9 mouse cellular contexts compared by ENCODE assay signal in the genomic region with DNA sequence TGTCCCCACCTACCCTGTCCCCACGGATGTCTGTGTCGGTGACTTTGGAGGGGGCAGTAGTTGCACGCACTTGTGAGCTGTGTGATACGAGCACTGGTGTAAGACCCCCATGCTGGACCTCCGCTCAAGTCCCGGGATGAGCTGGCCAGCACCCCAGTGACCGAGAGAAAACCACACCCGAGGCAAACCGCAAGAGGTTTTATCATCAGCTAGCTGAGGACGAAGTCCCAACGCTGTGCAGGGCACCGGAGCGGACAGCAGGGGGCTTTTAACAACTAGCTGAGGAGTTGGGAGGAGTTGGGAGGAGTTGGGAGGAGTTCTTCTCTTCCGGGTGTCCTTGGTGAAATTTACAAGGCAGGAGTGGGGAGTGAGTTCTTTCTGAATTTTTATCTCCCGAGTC. TPM values are rescaled to one million over a fixed set of nuclear protein-coding genes. Genes with fewer than 3 reads are reported as not detected.
DNase-seq lines count a peak whose midpoint lies in the region; ATAC-seq and TF ChIP-seq lines count a peak whose summit lies in the region.
"Had no signal": no experiment of that assay in that cellular context is flagged by ENCODE, and none has a peak within 500 bp of the region (broad histone marks: within the 10 kb centered on the region; RNA-seq: fewer than 3 reads in every experiment).

No protein-coding gene starts in this region.

- no peaks in the 10 kb centered on the region for H3K27me3 ChIP-seq in heart, adult 2 months (ENCODE audit: control insufficient read depth, insufficient read depth, low read length)
- H3K27me3 ChIP-seq in liver, embryonic 16.5 days (ENCODE audit: control insufficient read depth, insufficient read depth, low read depth, low read length): no peaks in the 10 kb centered on the region

- peak overlapping the region; percentile 28; the same call in 1 of the 2 replicates for H3K9ac ChIP-seq in heart, adult 2 months (ENCODE audit: low read depth, low read length)
- H3K9ac ChIP-seq in liver, embryonic 16.5 days (ENCODE audit: low read depth, low read length): peak overlapping the region; percentile 58

- TF ChIP-seq CTCF in heart, adult 2 months (IDR thresholded peaks at IDR 0.05): peak; percentile 64

- H3K4me2 ChIP-seq in liver, embryonic 16.5 days (ENCODE audit: low read depth, low read length): peak overlapping the region; percentile 98

- no peak for TF ChIP-seq POLR2A in heart, adult 2 months (IDR thresholded peaks at IDR 0.05; ENCODE audit: insufficient read depth, low read depth, low read length)

- peak; percentile 96 for DNase-seq in heart, adult 11 months
- DNase-seq in heart, postnatal 25 days (ENCODE audit: low spot score): no peak
- peak; percentile 65 for DNase-seq in embryo, embryonic 9.5 days (ENCODE audit: extremely low spot score)
- DNase-seq in heart, adult 2 months: peak; percentile 63 to 67
- peak; percentile 59 for DNase-seq in kidney, adult 11 months
- DNase-seq in neural tube, embryonic 10.5 days (ENCODE audit: extremely low spot score, low spot score): peak; percentile 47
- DNase-seq in urinary bladder, postnatal 36 days (ENCODE audit: low spot score in 2 of 2): peak; percentile 46 to 74

- H3K9me3 ChIP-seq in liver, embryonic 16.5 days (replicated peaks; ENCODE audit: control insufficient read depth, low read length): no peaks in the 10 kb centered on the region

- H3K36me3 ChIP-seq in heart, adult 2 months (ENCODE audit: control insufficient read depth, insufficient read depth, low read length): no peaks in the 10 kb centered on the region; the same call in 1 of the 2 replicates
- peaks cover 5% of the 10 kb centered on the region; the same call in 1 of the 2 replicates for H3K36me3 ChIP-seq in liver, embryonic 16.5 days (ENCODE audit: control insufficient read depth, insufficient read depth)

- no peak overlapping the region for H3K4me3 ChIP-seq in heart, adult 2 months
- peak overlapping the region; percentile 84 for H3K4me3 ChIP-seq in liver, embryonic 16.5 days (ENCODE audit: low read depth, low read length)
- H3K4me3 ChIP-seq: erythroblast, embryonic 14.5 days had no signal

- WGBS in heart, adult 2 months: 5% methylated on average over 15 of the region's 15 CpGs
- 6% methylated on average over 15 of the region's 15 CpGs for WGBS in liver, embryonic 16.5 days (ENCODE audit: insufficient replicate concordance)

- H3K79me2 ChIP-seq in heart, adult 2 months (replicated peaks; ENCODE audit: control insufficient read depth, insufficient read depth, low read length): no peaks in the 10 kb centered on the region

- no peak overlapping the region for H3K27ac ChIP-seq in heart, adult 2 months
- H3K27ac ChIP-seq in liver, embryonic 16.5 days (ENCODE audit: low read length): peak overlapping the region; percentile 80

- TF ChIP-seq EP300 in heart, adult 2 months (IDR thresholded peaks at IDR 0.05; ENCODE audit: insufficient read depth, low read depth, low read length): no peak

- peaks cover 6% of the 10 kb centered on the region for H3K4me1 ChIP-seq in heart, adult 2 months (ENCODE audit: control insufficient read depth, insufficient read depth, low read length)
- peaks cover 54% of the 10 kb centered on the region for H3K4me1 ChIP-seq in liver, embryonic 16.5 days (ENCODE audit: control insufficient read depth, low read depth, low read length)

- peak; percentile 50 for ATAC-seq in liver, embryonic 16.5 days (ENCODE audit: low read depth)

- intact Hi-C loops in heart, postnatal 25 days (cut with DNase I): no loop called here
- intact Hi-C loops in heart, adult 2 months (cut with DNase I): no loop called here

RNA-seq across cellular contexts. Expression of a gene that starts 2.0 kb away (rescaled TPM):
- total RNA-seq in heart, postnatal 25 days (2021): under 1 TPM; 0.34 to 0.47 TPM
- under 1 TPM; 0.18 TPM for total RNA-seq in heart, adult 2 months (2021)
- polyA plus RNA-seq in heart, adult 2 months (2012; rRNA removed): not detected in 2 replicates
- 13.7 and 16.5 TPM in 2 replicates for polyA plus RNA-seq in liver, embryonic 16.5 days (2015; fragmentation: Nextera tagmentation; extraction: Ambion mirVana)

RNA-seq across cellular contexts. Expression of a gene that starts 16.3 kb away (rescaled TPM):
- total RNA-seq in heart, postnatal 25 days (2021): 10 to 100 TPM; 16.9 to 17.4 TPM
- total RNA-seq in heart, adult 2 months (2021): 10 to 100 TPM; 13.4 to 16.7 TPM
- 22.6 and 37.2 TPM in 2 replicates for polyA plus RNA-seq in heart, adult 2 months (2012; rRNA removed)
- 8.4 and 8.8 TPM in 2 replicates for polyA plus RNA-seq in liver, embryonic 16.5 days (2015; fragmentation: Nextera tagmentation; extraction: Ambion mirVana)
- polyA plus RNA-seq: erythroblast, embryonic 14.5 days had no signal

RNA-seq across cellular contexts. Expression of a gene that starts 22.4 kb away (rescaled TPM):
- 100 to 1,000 TPM; 178 to 185 TPM for total RNA-seq in heart, postnatal 25 days (2021)
- total RNA-seq in heart, adult 2 months (2021): 100 to 1,000 TPM; 170 to 191 TPM
- polyA plus RNA-seq in heart, adult 2 months (2012; rRNA removed): 196 and 278 TPM in 2 replicates
- 36.2 and 36.4 TPM in 2 replicates for polyA plus RNA-seq in liver, embryonic 16.5 days (2015; fragmentation: Nextera tagmentation; extraction: Ambion mirVana)

RNA-seq across cellular contexts. Expression of a gene that starts 39.2 kb away (rescaled TPM):
- total RNA-seq in heart, postnatal 25 days (2021): 10 to 100 TPM; 21.0 to 22.2 TPM
- total RNA-seq in heart, adult 2 months (2021): 10 to 100 TPM; 18.6 to 19.9 TPM
- polyA plus RNA-seq in heart, adult 2 months (2012; rRNA removed): 22.5 and 23.6 TPM in 2 replicates
- 1.3 TPM in 2 replicates for polyA plus RNA-seq in liver, embryonic 16.5 days (2015; fragmentation: Nextera tagmentation; extraction: Ambion mirVana)

RNA-seq across cellular contexts. Expression of a gene that starts 44.7 kb away (rescaled TPM):
- total RNA-seq in heart, postnatal 25 days (2021): 10 to 100 TPM; 24.5 to 26.4 TPM
- total RNA-seq in heart, adult 2 months (2021): 10 to 100 TPM; 20.1 to 23.0 TPM
- polyA plus RNA-seq in heart, adult 2 months (2012; rRNA removed): 7.2 and 10.9 TPM in 2 replicates
- 360 and 407 TPM in 2 replicates for polyA plus RNA-seq in liver, embryonic 16.5 days (2015; fragmentation: Nextera tagmentation; extraction: Ambion mirVana)
